Mouse (Mus musculus): Measurements from ENCODE around the gene Pitx3.

DNA sequence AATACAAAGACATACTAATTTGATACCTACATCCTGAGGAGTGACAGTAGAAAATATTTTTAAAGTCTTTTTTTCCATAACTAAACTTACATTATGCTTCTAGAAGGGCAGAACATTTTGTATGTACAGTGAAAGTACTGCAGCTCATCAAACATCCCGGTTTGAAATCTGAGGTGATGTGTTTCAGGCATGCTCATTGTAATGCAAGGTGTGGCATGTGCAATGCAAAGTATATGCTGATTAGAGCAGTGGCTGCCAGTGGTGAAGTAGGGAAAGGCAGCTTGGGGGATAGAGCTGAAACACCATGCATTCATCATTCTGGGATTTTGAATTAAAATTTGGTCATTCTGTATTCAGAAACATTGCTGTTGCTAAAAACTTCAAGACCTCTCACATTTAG lies 21.8 kb upstream of the Pitx3 start:
- no peak for TF ChIP-seq CTCF (IDR thresholded peaks at IDR 0.05; ENCODE audit: control insufficient read depth, insufficient read depth, insufficient replicate concordance, low read depth, low read length)
- no peak for TF ChIP-seq POLR2A (IDR thresholded peaks at IDR 0.05; ENCODE audit: control insufficient read depth, low read depth, low read length)

Measured in testis, adult 2 months (tissue).